Mouse (Mus musculus) layer of hippocampus, adult 6 months (tissue): ENCODE data around the gene Rbbp8nl. TPM values are rescaled to one million over a fixed set of nuclear protein-coding genes. Genes with fewer than 3 reads are reported as not detected.

Experiments used
- long read RNA-seq, 2 experiments: library from polyadenylated mRNA; unstranded; transcript quantifications; one replicate each; pipeline ENCODE4 v2.0.0; 2019 to 2020
- microRNA-seq: library from miRNA; unstranded; fragments of <30 nt; microRNA quantifications from one replicate; pipeline ENCODE4 v1.2.0, GENCODE M21; 2020
- polyA plus RNA-seq: library from polyadenylated mRNA; unstranded; fragments of <200 nt; fragmentation: Nextera tagmentation; gene quantifications from 2 replicates; pipeline ENCODE4 v1.2.3, GENCODE M21; 2021

Rbbp8nl gene
- polyA plus RNA-seq = not detected in 2 replicates
- long read RNA-seq, experiment 1 = 0 reads
- long read RNA-seq, experiment 2 = 0 reads

GRCm38 (mm10) chr2:180289440-180290108, at the start of gene Rbbp8nl:
Gene Rbbp8nl (minus strand): TSS chr2:180289879.

GRCm38 (mm10) chr2:180334551-180334986, 44.9 kb upstream of the Rbbp8nl start, which contains the start of gene Gata5:
Gene Gata5 (minus strand): TSS chr2:180334699.

DNA sequence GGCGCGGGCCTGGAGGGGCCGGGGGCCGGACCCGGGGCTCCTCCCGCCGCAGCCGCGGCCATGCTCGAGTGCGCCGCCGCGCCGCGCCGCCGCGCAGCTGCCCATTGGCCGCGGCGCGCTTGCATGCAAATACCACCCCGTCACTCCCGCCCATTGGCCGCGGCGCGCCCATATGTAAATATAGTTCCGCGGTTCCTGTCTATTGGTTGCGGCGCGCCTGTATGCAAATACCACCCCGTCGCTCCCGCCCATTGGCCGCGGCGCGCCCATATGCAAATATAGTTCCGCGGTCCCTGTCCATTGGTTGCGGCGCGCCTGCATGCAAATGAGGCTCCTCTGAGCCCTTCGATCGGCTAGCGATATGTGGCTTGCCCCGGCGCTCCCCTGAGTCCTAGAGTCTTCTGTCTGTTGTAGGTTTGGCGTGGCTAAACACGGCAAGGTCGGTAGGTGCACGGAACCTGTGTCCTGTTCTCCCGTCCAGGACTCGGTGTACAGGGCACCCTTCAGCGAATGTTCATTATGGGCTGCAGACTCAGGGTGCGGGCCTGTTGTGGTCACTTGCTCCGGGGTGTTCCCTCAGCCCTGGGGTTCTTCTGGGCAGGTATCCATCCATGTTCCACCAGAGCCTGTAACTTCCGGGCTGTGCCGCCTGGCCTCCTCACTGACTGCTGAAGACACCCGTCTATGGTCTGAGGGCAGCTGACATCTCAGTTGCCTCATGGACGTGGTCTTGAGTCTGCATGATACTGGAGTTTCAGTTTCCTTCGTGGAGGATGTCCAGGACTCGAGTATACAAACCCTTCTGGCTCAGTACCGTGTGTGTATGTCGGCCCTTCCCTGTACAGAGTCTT, 16.1 kb downstream of the Rbbp8nl start, which contains the start of gene Cables2:
Gene Cables2, minus strand, starts transcription at position 103 of the 851 bp plus-strand sequence.

GRCm38 (mm10) chr2:180257001-180257521, 32.6 kb downstream of the Rbbp8nl start, which contains the start of gene Rps21:
Gene Rps21 (plus strand): TSS chr2:180257377.

Small RNAs within 50 kb of the gene (microRNA-seq; reads per million reads assigned to microRNA genes)
- not detected for gene Mir3091

Other genes with a start within 250 kb of the Rbbp8nl start
- gene Psma7, start 247.4 kb downstream of the Rbbp8nl start, polyA plus RNA-seq = 524 and 568 TPM in 2 replicates
- gene Ss18l1, start 247.4 kb downstream of the Rbbp8nl start, polyA plus RNA-seq = 16.6 and 16.7 TPM in 2 replicates
- gene Mtg2, start 219.3 kb downstream of the Rbbp8nl start, polyA plus RNA-seq = 19.4 and 21.0 TPM in 2 replicates
- 44.1 and 49.7 TPM in 2 replicates for gene Hrh3, start 185.4 kb downstream of the Rbbp8nl start, polyA plus RNA-seq
- gene Osbpl2, start 170.6 kb downstream of the Rbbp8nl start, polyA plus RNA-seq = 25.7 and 28.5 TPM in 2 replicates
- gene Adrm1, start 118.4 kb downstream of the Rbbp8nl start, polyA plus RNA-seq = 132 and 144 TPM in 2 replicates
- gene Lama5, start 64.0 kb downstream of the Rbbp8nl start, polyA plus RNA-seq = 0.58 and 2.1 TPM in 2 replicates
- 2,961 and 3,002 TPM in 2 replicates for gene Rps21, start 32.5 kb downstream of the Rbbp8nl start, polyA plus RNA-seq
- gene Cables2, start 16.4 kb downstream of the Rbbp8nl start, polyA plus RNA-seq = 3.4 and 4.3 TPM in 2 replicates
- not detected in 2 replicates for gene Gata5, start 44.8 kb upstream of the Rbbp8nl start, polyA plus RNA-seq
- 0.41 and 0.54 TPM in 2 replicates for gene Slco4a1, start 166.4 kb upstream of the Rbbp8nl start, polyA plus RNA-seq
- gene Ntsr1, start 210.1 kb upstream of the Rbbp8nl start, polyA plus RNA-seq = 2.6 and 3.6 TPM in 2 replicates